In genomic region chr5:23824171-23824733, GRCm38 (mm10) we compare ENCODE assay signal across 33 mouse cellular contexts. TPM values are rescaled to one million over a fixed set of nuclear protein-coding genes. Genes with fewer than 3 reads are reported as not detected.
DNase-seq lines count a peak whose midpoint lies in the region; ATAC-seq and TF ChIP-seq lines count a peak whose summit lies in the region.
"Had no signal": no experiment of that assay in that cellular context is flagged by ENCODE, and none has a peak within 500 bp of the region (broad histone marks: within the 10 kb centered on the region; RNA-seq: fewer than 3 reads in every experiment).

No protein-coding gene starts in this region.

- WGBS in liver, embryonic 12.5 days (ENCODE audit: insufficient replicate concordance): 66% methylated on average over 8 of the region's 8 CpGs
- WGBS in liver, postnatal 0 days (ENCODE audit: insufficient replicate concordance): 71% methylated on average over 8 of the region's 8 CpGs
- 81% methylated on average over 8 of the region's 8 CpGs for WGBS in forebrain, embryonic 16.5 days
- 82% methylated on average over 8 of the region's 8 CpGs for WGBS in midbrain, embryonic 16.5 days

- intact Hi-C loops in left cerebral cortex, postnatal 25 days (cut with DNase I): no loop called here

- 0 out of 2 replicates have a peak, but pooled peaks have one; percentile 28 for ATAC-seq in liver, embryonic 12.5 days
- ATAC-seq in liver, postnatal 0 days: no peak
- ATAC-seq in granulocyte monocyte progenitor cell, adult 5-6 weeks (replicated peaks; ENCODE audit: poor library complexity, severe bottlenecking): peak; percentile 40; the same call in 1 of the 2 replicates
- no peak for ATAC-seq in forebrain, embryonic 16.5 days
- ATAC-seq in midbrain, embryonic 16.5 days: no peak
- ATAC-seq: inflammation-experienced regulatory T-cells, adult 6 months had no signal

- TF ChIP-seq CTCF in liver, postnatal 0 days (IDR thresholded peaks at IDR 0.05; ENCODE audit: low read depth): no peak

- no peak overlapping the region for H3K4me3 ChIP-seq in liver, embryonic 12.5 days
- no peak overlapping the region for H3K4me3 ChIP-seq in liver, postnatal 0 days (ENCODE audit: low read depth, low read length)
- H3K4me3 ChIP-seq in forebrain, embryonic 16.5 days (replicated peaks; ENCODE audit: low read length): no peak overlapping the region
- no peak overlapping the region for H3K4me3 ChIP-seq in midbrain, embryonic 16.5 days (ENCODE audit: low read depth, low read length)
- H3K4me3 ChIP-seq: embryonic facial prominence, embryonic 15.5 days; forebrain, embryonic 12.5 days; gastrocnemius, adult 2 months; heart, embryonic 13.5 days; hindbrain, embryonic 10.5 days; hindbrain, embryonic 15.5 days; liver, embryonic 15.5 days; lung, embryonic 15.5 days; neural tube, embryonic 12.5 days had no signal

- TF ChIP-seq EP300 in liver, postnatal 0 days (IDR thresholded peaks at IDR 0.05; ENCODE audit: low read depth): no peak

- DNase-seq in liver, postnatal 0 days: no peak
- peak; percentile 38 for DNase-seq in ES-CJ7 (ENCODE audit: low read depth, low spot score)
- DNase-seq in left cerebral cortex, postnatal 25 days (ENCODE audit: low spot score in 2 of 2): no peak
- DNase-seq: adrenal gland, postnatal 10 days; cerebellum, adult 11-12 months; cerebellum, adult 9-11 months; gastrocnemius, adult 2 months; gastrocnemius, postnatal 36 days; heart, postnatal 10 days; kidney, adult 2 months; kidney, postnatal 10 days; layer of hippocampus, postnatal 36 days; liver; lung, postnatal 36 days; midbrain, embryonic 14.5 days; right cerebral cortex, adult 18-20 months; right cerebral cortex, postnatal 4 days; thymus, adult 18-20 months; thymus, postnatal 25 days had no signal

- H3K9me3 ChIP-seq in liver, embryonic 12.5 days (replicated peaks): no peaks in the 10 kb centered on the region
- H3K9me3 ChIP-seq in liver, postnatal 0 days (ENCODE audit: low read length): no peaks in the 10 kb centered on the region
- no peaks in the 10 kb centered on the region for H3K9me3 ChIP-seq in forebrain, embryonic 16.5 days (ENCODE audit: control insufficient read depth, low read length)
- H3K9me3 ChIP-seq in midbrain, embryonic 16.5 days (replicated peaks; ENCODE audit: control insufficient read depth, low read length, poor library complexity, severe bottlenecking): no peaks in the 10 kb centered on the region
- H3K9me3 ChIP-seq: embryonic facial prominence, embryonic 15.5 days; forebrain, embryonic 12.5 days; heart, embryonic 13.5 days; hindbrain, embryonic 10.5 days; hindbrain, embryonic 15.5 days; liver, embryonic 15.5 days; lung, embryonic 15.5 days; neural tube, embryonic 12.5 days had no signal

- no peak overlapping the region for H3K27ac ChIP-seq in liver, embryonic 12.5 days
- H3K27ac ChIP-seq in liver, postnatal 0 days (ENCODE audit: low read depth): no peak overlapping the region
- H3K27ac ChIP-seq in forebrain, embryonic 16.5 days (ENCODE audit: low read length): no peak overlapping the region
- H3K27ac ChIP-seq in midbrain, embryonic 16.5 days (ENCODE audit: low read length): no peak overlapping the region
- H3K27ac ChIP-seq: embryonic facial prominence, embryonic 15.5 days; forebrain, embryonic 12.5 days; gastrocnemius, adult 2 months; heart, embryonic 13.5 days; hindbrain, embryonic 10.5 days; hindbrain, embryonic 15.5 days; liver, embryonic 15.5 days; lung, embryonic 15.5 days; neural tube, embryonic 12.5 days; stomach, postnatal 0 days had no signal

- H3K9ac ChIP-seq in liver, embryonic 12.5 days: no peak overlapping the region
- no peak overlapping the region for H3K9ac ChIP-seq in liver, postnatal 0 days (replicated peaks)
- no peak overlapping the region for H3K9ac ChIP-seq in forebrain, embryonic 16.5 days (replicated peaks; ENCODE audit: low read depth, low read length)
- no peak overlapping the region for H3K9ac ChIP-seq in midbrain, embryonic 16.5 days (ENCODE audit: low read depth, low read length)
- H3K9ac ChIP-seq: embryonic facial prominence, embryonic 15.5 days; forebrain, embryonic 12.5 days; heart, embryonic 13.5 days; hindbrain, embryonic 15.5 days; liver, embryonic 15.5 days; lung, embryonic 15.5 days; neural tube, embryonic 12.5 days had no signal

- peaks cover 12% of the 10 kb centered on the region for H3K36me3 ChIP-seq in liver, embryonic 12.5 days
- H3K36me3 ChIP-seq in liver, postnatal 0 days (replicated peaks; ENCODE audit: insufficient read depth, low read length): peaks cover 6% of the 10 kb centered on the region
- H3K36me3 ChIP-seq in forebrain, embryonic 16.5 days (ENCODE audit: control insufficient read depth, insufficient read depth): peaks cover 6% of the 10 kb centered on the region; the same call in 1 of the 2 replicates
- H3K36me3 ChIP-seq in midbrain, embryonic 16.5 days (ENCODE audit: control insufficient read depth, insufficient read depth, low read length): peaks cover 8% of the 10 kb centered on the region

- H3K27me3 ChIP-seq in liver, embryonic 12.5 days (replicated peaks): peaks cover 12% of the 10 kb centered on the region
- no peaks in the 10 kb centered on the region for H3K27me3 ChIP-seq in liver, postnatal 0 days (ENCODE audit: insufficient read depth, low read length)
- peaks cover 2% of the 10 kb centered on the region; the same call in 1 of the 2 replicates for H3K27me3 ChIP-seq in forebrain, embryonic 16.5 days (replicated peaks; ENCODE audit: control insufficient read depth, insufficient read depth, low read length)
- no peaks in the 10 kb centered on the region for H3K27me3 ChIP-seq in midbrain, embryonic 16.5 days (ENCODE audit: control insufficient read depth, insufficient read depth, low read depth, low read length)
- H3K27me3 ChIP-seq: embryonic facial prominence, embryonic 15.5 days; hindbrain, embryonic 15.5 days; lung, embryonic 15.5 days; neural tube, embryonic 12.5 days had no signal

- H3K4me1 ChIP-seq in liver, embryonic 12.5 days: no peaks in the 10 kb centered on the region
- no peaks in the 10 kb centered on the region for H3K4me1 ChIP-seq in liver, postnatal 0 days (ENCODE audit: insufficient read depth)
- no peaks in the 10 kb centered on the region for H3K4me1 ChIP-seq in forebrain, embryonic 16.5 days (replicated peaks; ENCODE audit: control insufficient read depth, insufficient read depth, low read length)
- H3K4me1 ChIP-seq in midbrain, embryonic 16.5 days (ENCODE audit: control insufficient read depth, insufficient read depth, low read length): no peaks in the 10 kb centered on the region
- H3K4me1 ChIP-seq: embryonic facial prominence, embryonic 15.5 days; forebrain, embryonic 12.5 days; heart, embryonic 13.5 days; hindbrain, embryonic 10.5 days; hindbrain, embryonic 15.5 days; liver, embryonic 15.5 days; lung, embryonic 15.5 days; neural tube, embryonic 12.5 days had no signal

- H3K4me2 ChIP-seq in liver, embryonic 12.5 days: no peak overlapping the region
- no peak overlapping the region for H3K4me2 ChIP-seq in liver, postnatal 0 days (ENCODE audit: low read depth, low read length)
- no peak overlapping the region for H3K4me2 ChIP-seq in forebrain, embryonic 16.5 days (ENCODE audit: low read length)
- no peak overlapping the region for H3K4me2 ChIP-seq in midbrain, embryonic 16.5 days (ENCODE audit: low read length)
- H3K4me2 ChIP-seq: embryonic facial prominence, embryonic 15.5 days; forebrain, embryonic 12.5 days; heart, embryonic 13.5 days; hindbrain, embryonic 15.5 days; liver, embryonic 15.5 days; lung, embryonic 15.5 days; neural tube, embryonic 12.5 days had no signal

RNA-seq across cellular contexts. Expression of gene Tomm7, which starts 19.7 kb away (rescaled TPM):
- 99.0 and 101 TPM in 2 replicates for polyA plus RNA-seq in liver, embryonic 12.5 days (2016; fragmentation: Nextera tagmentation; extraction: Ambion mirVana)
- polyA plus RNA-seq in liver, postnatal 0 days (2015; fragmentation: Nextera tagmentation; extraction: Ambion mirVana): 63.2 and 64.7 TPM in 2 replicates
- 111 and 165 TPM in 2 replicates for total RNA-seq in granulocyte monocyte progenitor cell, adult 5-6 weeks (2014; fragmentation: Nextera tagmentation)
- total RNA-seq in granulocyte monocyte progenitor cell, adult 5-6 weeks (2017): 317 and 372 TPM in 2 replicates
- total RNA-seq in left cerebral cortex, postnatal 25 days (2021): 10 to 100 TPM; 82.3 to 88.1 TPM
- 82.7 and 85.1 TPM in 2 replicates for polyA plus RNA-seq in forebrain, embryonic 16.5 days (2015; fragmentation: Nextera tagmentation; extraction: Ambion mirVana)
- polyA plus RNA-seq in midbrain, embryonic 16.5 days (2015; fragmentation: Nextera tagmentation; extraction: Ambion mirVana): 75.7 and 77.3 TPM in 2 replicates

RNA-seq across cellular contexts. Expression of gene Rint1, which starts 36.7 kb away (rescaled TPM):
- 35.5 and 35.9 TPM in 2 replicates for polyA plus RNA-seq in liver, embryonic 12.5 days (2016; fragmentation: Nextera tagmentation; extraction: Ambion mirVana)
- polyA plus RNA-seq in liver, postnatal 0 days (2015; fragmentation: Nextera tagmentation; extraction: Ambion mirVana): 9.6 and 10.9 TPM in 2 replicates
- 19.6 and 33.0 TPM in 2 replicates for total RNA-seq in granulocyte monocyte progenitor cell, adult 5-6 weeks (2014; fragmentation: Nextera tagmentation)
- total RNA-seq in granulocyte monocyte progenitor cell, adult 5-6 weeks (2017): 25.0 and 29.1 TPM in 2 replicates
- 10 to 100 TPM; 22.6 to 22.9 TPM for total RNA-seq in left cerebral cortex, postnatal 25 days (2021)
- polyA plus RNA-seq in forebrain, embryonic 16.5 days (2015; fragmentation: Nextera tagmentation; extraction: Ambion mirVana): 23.4 and 28.4 TPM in 2 replicates
- 30.2 and 30.3 TPM in 2 replicates for polyA plus RNA-seq in midbrain, embryonic 16.5 days (2015; fragmentation: Nextera tagmentation; extraction: Ambion mirVana)

RNA-seq across cellular contexts. Expression of gene Pus7, which starts 40.7 kb away (rescaled TPM):
- polyA plus RNA-seq in liver, embryonic 12.5 days (2016; fragmentation: Nextera tagmentation; extraction: Ambion mirVana): 35.6 and 37.6 TPM in 2 replicates
- polyA plus RNA-seq in liver, postnatal 0 days (2015; fragmentation: Nextera tagmentation; extraction: Ambion mirVana): 5.3 and 6.0 TPM in 2 replicates
- total RNA-seq in granulocyte monocyte progenitor cell, adult 5-6 weeks (2014; fragmentation: Nextera tagmentation): 44.4 and 45.8 TPM in 2 replicates
- 50.5 and 64.7 TPM in 2 replicates for total RNA-seq in granulocyte monocyte progenitor cell, adult 5-6 weeks (2017)
- total RNA-seq in left cerebral cortex, postnatal 25 days (2021): 10 to 100 TPM; 18.1 TPM
- polyA plus RNA-seq in forebrain, embryonic 16.5 days (2015; fragmentation: Nextera tagmentation; extraction: Ambion mirVana): 22.0 and 22.2 TPM in 2 replicates
- 17.5 and 19.3 TPM in 2 replicates for polyA plus RNA-seq in midbrain, embryonic 16.5 days (2015; fragmentation: Nextera tagmentation; extraction: Ambion mirVana)

Comparison
In these comparisons a context has a peak if more than half of its experiments do, and no peak if none do; other contexts are left out.
1. ATAC-seq: peak in liver, embryonic 12.5 days (single experiment) and granulocyte monocyte progenitor cell, adult 5-6 weeks (single experiment); none in liver, postnatal 0 days (single experiment), forebrain, embryonic 16.5 days (single experiment) and midbrain, embryonic 16.5 days (single experiment).